Mouse (Mus musculus): ENCODE measurements around the gene Cfap221. TPM values are rescaled to one million over a fixed set of nuclear protein-coding genes. Genes with fewer than 3 reads are reported as not detected.
A peak's percentile ranks its signal among the peaks of the same experiment; 100 is the strongest.

The Cfap221 gene
- total and polyA plus RNA-seq, 3 experiments, result not detected

- H3K27me3 ChIP-seq (ENCODE audit: control insufficient read depth in 1 of 2, insufficient read depth in 2 of 2, low read length in 2 of 2), result no peaks in the 10 kb centered on the region
- peak; percentile 45 for DNase-seq (ENCODE audit: low read depth, low spot score)
- no peaks in the 10 kb centered on the region for H3K79me2 ChIP-seq (ENCODE audit: control insufficient read depth, insufficient read depth, low read length, poor library complexity)
- H3K36me3 ChIP-seq (ENCODE audit: control insufficient read depth in 1 of 2, insufficient read depth in 2 of 2, low read length in 2 of 2), result no peaks in the 10 kb centered on the region
- peaks cover 0 to 4% of the 10 kb centered on the region in 2 experiments; a peak in 1 of 4 replicates for H3K4me1 ChIP-seq (ENCODE audit: control insufficient read depth in 1 of 2, insufficient read depth in 2 of 2, low read length in 2 of 2)
- H3K27ac ChIP-seq (ENCODE audit: control insufficient read depth, low read depth, low read length), result no peak overlapping the region
- TF ChIP-seq TBP (IDR thresholded peaks at IDR 0.05; ENCODE audit: low read depth, low read length), result no peak
- TF ChIP-seq TCF12 (IDR thresholded peaks at IDR 0.05; ENCODE audit: low read depth, low read length), result no peak
- TF ChIP-seq SMC3 (IDR thresholded peaks at IDR 0.05; ENCODE audit: low read depth, low read length), result peak; percentile 55
- TF ChIP-seq MAZ (IDR thresholded peaks at IDR 0.05; ENCODE audit: low read depth, low read length), result no peak
- no peak for TF ChIP-seq CHD2 (IDR thresholded peaks at IDR 0.05; ENCODE audit: low read length)
- peak; percentile 24 to 57 (median 28); a peak in 3 of 6 replicates for TF ChIP-seq CTCF (IDR thresholded peaks at IDR 0.05 in 2 of 3, conservative IDR thresholded peaks at IDR 0.05 in 1 of 3; ENCODE audit: control insufficient read depth in 1 of 3, insufficient read depth in 1 of 3, low read depth in 2 of 3, low read length in 3 of 3, poor library complexity in 1 of 3, severe bottlenecking in 1 of 3)
- TF ChIP-seq MYC (IDR thresholded peaks at IDR 0.05; ENCODE audit: low read depth, low read length), result no peak
- TF ChIP-seq MXI1 (IDR thresholded peaks at IDR 0.05; ENCODE audit: low read depth, low read length), result no peak
- no peak for TF ChIP-seq MAX (IDR thresholded peaks at IDR 0.05; ENCODE audit: low read length)
- no peak for TF ChIP-seq EP300 (IDR thresholded peaks at IDR 0.05; ENCODE audit: low read depth in 1 of 2, low read length in 2 of 2)
- TF ChIP-seq SIN3A (IDR thresholded peaks at IDR 0.05; ENCODE audit: low read length), result no peak
- peak; percentile 50 for TF ChIP-seq RAD21 (IDR thresholded peaks at IDR 0.05; ENCODE audit: low read depth, low read length)
- TF ChIP-seq ZC3H11A (IDR thresholded peaks at IDR 0.05; ENCODE audit: low read depth, low read length), result 0 out of 2 replicates have a peak, but pooled peaks have one; percentile 5
- TF ChIP-seq KAT2A (conservative IDR thresholded peaks at IDR 0.05; ENCODE audit: low read depth, low read length), result no peak
- no peak for TF ChIP-seq HCFC1 (IDR thresholded peaks at IDR 0.05; ENCODE audit: low read depth, low read length)
- no peak for TF ChIP-seq ZKSCAN1 (IDR thresholded peaks at IDR 0.05; ENCODE audit: low read depth, low read length)
- no peak for TF ChIP-seq RCOR1 (IDR thresholded peaks at IDR 0.05; ENCODE audit: low read depth, low read length)
- no peak for TF ChIP-seq GATA1 (IDR thresholded peaks at IDR 0.05; ENCODE audit: low read depth, low read length)
- no peak for TF ChIP-seq POLR2AphosphoS5 (IDR thresholded peaks at IDR 0.05; ENCODE audit: borderline replicate concordance, low read depth, low read length)
- no peak for TF ChIP-seq CHD1 (IDR thresholded peaks at IDR 0.05; ENCODE audit: low read depth, low read length)
- no peak for TF ChIP-seq POLR2AphosphoS2 (IDR thresholded peaks at IDR 0.05; ENCODE audit: low read length)
- TF ChIP-seq MYB (IDR thresholded peaks at IDR 0.05; ENCODE audit: low read depth, low read length), result no peak
- TF ChIP-seq USF1 (IDR thresholded peaks at IDR 0.05; ENCODE audit: low read depth, low read length), result no peak
- no peak for TF ChIP-seq USF2 (IDR thresholded peaks at IDR 0.05; ENCODE audit: borderline replicate concordance in 1 of 2, insufficient read depth in 1 of 2, low read depth in 1 of 2, low read length in 2 of 2)
- TF ChIP-seq JUND (IDR thresholded peaks at IDR 0.05; ENCODE audit: low read depth, low read length), result no peak
- TF ChIP-seq NRF1 (IDR thresholded peaks at IDR 0.05; ENCODE audit: insufficient read depth, low read depth, low read length, poor library complexity, severe bottlenecking), result no peak
- no peaks in the 10 kb centered on the region for H3K9me3 ChIP-seq (replicated peaks; ENCODE audit: insufficient read depth, low read length)
- no peak overlapping the region for H3K4me3 ChIP-seq (ENCODE audit: control insufficient read depth in 1 of 2, insufficient read depth in 1 of 2, low read depth in 2 of 2, low read length in 2 of 2)
- no peak overlapping the region for H3K9ac ChIP-seq (ENCODE audit: control insufficient read depth, low read depth, low read length, poor library complexity, severe bottlenecking)
Measured at GRCm38 (mm10) chr1:120016240-120016639, 19.2 kb upstream of the Cfap221 start.

Data from MEL (cell line).